Mouse (Mus musculus): Measurements from ENCODE around the gene Olfr1246. TPM values are rescaled to one million over a fixed set of nuclear protein-coding genes. Genes with fewer than 3 reads are reported as not detected.
"Not testable (repeated sequence)": the region's sequence is repeated elsewhere in the genome, so short reads cannot be mapped to it uniquely, and the experiment has no call there.

Olfr1246 gene
- polyA plus RNA-seq (2015; fragmentation: Nextera tagmentation; extraction: Ambion mirVana), result not detected in 2 replicates

DNA sequence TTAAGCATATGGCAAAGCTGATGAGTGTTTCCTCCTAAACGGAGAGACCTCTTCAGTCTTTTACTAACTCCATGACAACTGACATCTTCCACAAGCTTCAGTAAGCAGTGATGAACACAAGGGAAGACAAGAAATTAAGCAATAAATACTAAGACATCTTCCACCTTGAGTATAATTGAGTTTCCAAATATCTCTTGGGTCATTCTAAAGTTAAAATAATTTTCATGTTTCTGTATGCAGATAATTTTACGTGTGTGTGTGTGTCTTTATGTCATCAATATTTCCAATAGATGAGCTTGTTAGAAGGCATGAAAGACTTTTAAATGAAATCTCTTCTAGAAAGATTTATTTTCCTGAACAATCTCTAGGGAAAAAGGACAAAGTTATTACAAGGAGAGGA lies at the start of gene Olfr1246:
Olfr1246 (minus strand) TSS at position 101 of the 400 bp plus-strand sequence.
- H3K9ac ChIP-seq (ENCODE audit: low read length), result no peak within 1 kb of the TSS
- H3K27me3 ChIP-seq (ENCODE audit: control insufficient read depth, insufficient read depth, low read depth, low read length), result no peaks in the 10 kb centered on the region
- no peak for ATAC-seq (ENCODE audit: low read depth)
- no peak within 1 kb of the TSS for H3K4me2 ChIP-seq (ENCODE audit: low read depth, low read length)
- no peak within 1 kb of the TSS for H3K27ac ChIP-seq (ENCODE audit: low read length)
- no peak within 1 kb of the TSS for H3K4me3 ChIP-seq (ENCODE audit: low read length)
- no peaks in the 10 kb centered on the region for H3K9me3 ChIP-seq (ENCODE audit: control insufficient read depth, low read length)
- 62% methylated on average over 2 of the region's 2 CpGs for WGBS
- H3K4me1 ChIP-seq (replicated peaks; ENCODE audit: control insufficient read depth, insufficient read depth, low read length), result no peaks in the 10 kb centered on the region
- H3K36me3 ChIP-seq (ENCODE audit: control insufficient read depth, insufficient read depth, low read length), result no peaks in the 10 kb centered on the region

DNA sequence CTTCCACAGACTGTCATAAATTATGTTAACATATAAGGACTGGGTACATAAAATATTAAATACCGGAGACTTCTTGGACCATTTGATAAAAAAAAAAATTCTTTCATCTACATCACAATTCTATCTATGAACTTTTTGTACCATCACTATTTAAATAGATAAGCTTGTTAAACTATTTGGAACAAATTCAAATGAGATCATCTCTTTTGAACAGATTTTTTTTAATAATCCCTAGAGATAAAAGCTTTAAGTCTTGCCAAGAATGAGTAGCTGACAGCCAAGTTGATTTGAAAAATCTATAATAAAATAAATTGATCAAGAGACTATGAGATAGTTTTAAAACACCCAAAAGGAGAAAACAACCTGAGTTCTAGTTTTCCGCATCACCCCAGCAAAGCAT lies 41.9 kb upstream of the Olfr1246 start, which contains the start of gene Olfr1249:
Olfr1249 (minus strand) TSS at position 101 of the 400 bp plus-strand sequence.
- Histone ChIP-seq H3K27ac (ENCODE audit: low read length) (no peak within 1 kb of the TSS), H3K9ac (ENCODE audit: low read length) (no peak within 1 kb of the TSS), H3K27me3 (ENCODE audit: control insufficient read depth, insufficient read depth, low read depth, low read length) (no peaks in the 10 kb centered on the region), H3K9me3 (ENCODE audit: control insufficient read depth, low read length) (no peaks in the 10 kb centered on the region), H3K4me3 (ENCODE audit: low read length) (no peak within 1 kb of the TSS), H3K4me2 (ENCODE audit: low read depth, low read length) (no peak within 1 kb of the TSS), H3K36me3 (ENCODE audit: control insufficient read depth, insufficient read depth, low read length) (no peaks in the 10 kb centered on the region), H3K4me1 (replicated peaks; ENCODE audit: control insufficient read depth, insufficient read depth, low read length) (no peaks in the 10 kb centered on the region)
- WGBS, result 85% methylated on average over 2 of the region's 2 CpGs
- ATAC-seq (ENCODE audit: low read depth), result no peak

DNA sequence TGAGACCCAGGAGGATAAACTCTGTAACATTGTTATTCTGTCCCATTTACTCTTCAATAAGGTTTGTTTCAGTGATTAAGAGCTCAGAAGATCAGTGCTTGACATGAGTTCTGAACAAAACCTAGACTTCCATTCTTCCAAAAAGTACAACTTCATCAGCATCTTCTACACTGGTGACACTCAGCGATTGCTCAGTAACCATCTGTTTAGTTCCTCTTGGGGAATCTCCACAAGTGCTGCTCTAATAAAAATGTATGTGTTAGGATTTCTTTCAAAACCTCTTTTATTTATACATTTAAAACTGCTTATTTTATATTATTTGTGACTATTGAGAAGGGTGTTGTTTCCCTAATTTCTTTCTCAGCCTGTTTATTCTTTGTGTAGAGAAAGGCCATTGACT lies 25.2 kb upstream of the Olfr1246 start, which contains the start of gene Olfr1248:
Olfr1248 (minus strand) TSS at position 101 of the 400 bp plus-strand sequence.
- not testable (repeated sequence) for H3K4me2 ChIP-seq (ENCODE audit: low read depth, low read length); H3K4me1 ChIP-seq (replicated peaks; ENCODE audit: control insufficient read depth, insufficient read depth, low read length); H3K36me3 ChIP-seq (ENCODE audit: control insufficient read depth, insufficient read depth, low read length); H3K27ac ChIP-seq (ENCODE audit: low read length); H3K9me3 ChIP-seq (ENCODE audit: control insufficient read depth, low read length); ATAC-seq (ENCODE audit: low read depth); H3K9ac ChIP-seq (ENCODE audit: low read length); H3K27me3 ChIP-seq (ENCODE audit: control insufficient read depth, insufficient read depth, low read depth, low read length); H3K4me3 ChIP-seq (ENCODE audit: low read length)
- WGBS, result 95% methylated on average over 1 of the region's 1 CpGs

DNA sequence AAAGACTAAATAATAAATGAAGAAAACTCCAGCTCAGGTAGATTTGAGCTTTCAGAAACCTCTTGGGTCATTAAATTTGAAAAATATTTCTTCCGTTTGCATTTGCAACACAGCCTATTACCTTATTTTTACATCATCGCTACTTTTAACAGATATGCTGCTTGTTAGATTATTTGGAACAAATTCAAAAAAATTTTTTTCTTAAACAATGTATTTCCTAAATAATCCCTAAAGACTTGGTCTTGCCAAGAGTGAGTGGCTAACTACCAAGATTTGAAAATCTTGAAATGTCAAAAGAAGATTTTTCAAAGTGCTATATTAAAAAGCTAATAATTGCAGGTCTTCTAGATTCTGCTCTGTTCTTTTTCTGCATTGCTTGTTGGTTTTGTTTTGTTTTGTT lies 21.1 kb upstream of the Olfr1246 start, which contains the start of gene Olfr1247:
Olfr1247 (minus strand) TSS at position 101 of the 400 bp plus-strand sequence.
- H3K4me1 ChIP-seq (replicated peaks; ENCODE audit: control insufficient read depth, insufficient read depth, low read length), result no peaks in the 10 kb centered on the region
- no peak within 1 kb of the TSS for H3K4me3 ChIP-seq (ENCODE audit: low read length)
- H3K4me2 ChIP-seq (ENCODE audit: low read depth, low read length), result no peak within 1 kb of the TSS
- H3K9ac ChIP-seq (ENCODE audit: low read length), result no peak within 1 kb of the TSS
- ATAC-seq (ENCODE audit: low read depth), result no peak
- no peaks in the 10 kb centered on the region for H3K9me3 ChIP-seq (ENCODE audit: control insufficient read depth, low read length)
- WGBS, result 87% methylated on average over 2 of the region's 2 CpGs
- H3K27me3 ChIP-seq (ENCODE audit: control insufficient read depth, insufficient read depth, low read depth, low read length), result no peaks in the 10 kb centered on the region
- H3K36me3 ChIP-seq (ENCODE audit: control insufficient read depth, insufficient read depth, low read length), result no peaks in the 10 kb centered on the region
- H3K27ac ChIP-seq (ENCODE audit: low read length), result no peak within 1 kb of the TSS

DNA sequence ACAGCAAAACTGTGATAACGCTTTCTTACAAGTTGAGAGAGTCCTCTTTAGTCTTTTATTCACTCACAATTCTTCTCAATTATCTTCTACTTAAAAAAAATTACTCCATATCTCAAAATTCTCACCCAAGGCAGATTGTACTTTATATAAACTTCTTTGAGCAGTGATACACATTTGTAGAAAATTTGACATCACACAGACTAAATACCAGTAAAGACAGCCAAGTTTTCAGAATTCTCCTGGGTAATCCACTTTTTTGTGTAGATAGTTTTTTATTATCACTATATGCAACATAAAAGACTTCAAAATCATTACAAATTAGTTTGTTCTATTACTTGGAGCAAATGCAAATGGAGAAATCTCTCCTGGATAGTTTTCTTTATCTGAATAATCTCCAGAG lies 14.6 kb downstream of the Olfr1246 start, which contains the start of gene Olfr1245:
Olfr1245 (minus strand) TSS at position 101 of the 400 bp plus-strand sequence.
- H3K4me2 ChIP-seq (ENCODE audit: low read depth, low read length), result no peak within 1 kb of the TSS
- H3K27ac ChIP-seq (ENCODE audit: low read length), result no peak within 1 kb of the TSS
- H3K27me3 ChIP-seq (ENCODE audit: control insufficient read depth, insufficient read depth, low read depth, low read length), result no peaks in the 10 kb centered on the region
- H3K36me3 ChIP-seq (ENCODE audit: control insufficient read depth, insufficient read depth, low read length), result no peaks in the 10 kb centered on the region
- WGBS, result 83% methylated on average over 1 of the region's 1 CpGs
- no peaks in the 10 kb centered on the region for H3K4me1 ChIP-seq (replicated peaks; ENCODE audit: control insufficient read depth, insufficient read depth, low read length)
- no peak for ATAC-seq (ENCODE audit: low read depth)
- H3K9me3 ChIP-seq (ENCODE audit: control insufficient read depth, low read length), result no peaks in the 10 kb centered on the region
- no peak within 1 kb of the TSS for H3K4me3 ChIP-seq (ENCODE audit: low read length)
- H3K9ac ChIP-seq (ENCODE audit: low read length), result no peak within 1 kb of the TSS

DNA sequence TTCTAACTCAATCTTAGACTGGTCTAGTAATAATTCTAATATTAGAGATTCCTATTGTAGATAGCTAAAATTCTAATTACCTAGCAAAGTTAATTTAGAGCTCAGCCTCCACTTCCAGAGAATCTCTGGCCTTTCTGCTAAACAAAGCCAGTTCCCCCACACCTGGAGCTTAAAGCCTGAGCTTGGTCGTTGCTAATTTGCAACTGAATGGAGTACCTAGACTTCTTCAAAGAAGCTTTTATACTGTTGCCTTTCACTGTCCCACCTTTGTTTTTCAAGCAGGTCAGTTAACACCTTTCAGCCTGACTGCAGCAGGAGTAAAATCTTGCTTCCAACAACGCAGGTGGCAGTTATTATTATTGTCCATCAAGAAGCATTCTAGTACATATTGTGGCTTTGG lies 30.3 kb downstream of the Olfr1246 start:
- not testable (repeated sequence) for H3K4me2 ChIP-seq (ENCODE audit: low read depth, low read length); H3K4me1 ChIP-seq (replicated peaks; ENCODE audit: control insufficient read depth, insufficient read depth, low read length); H3K4me3 ChIP-seq (ENCODE audit: low read length); H3K36me3 ChIP-seq (ENCODE audit: control insufficient read depth, insufficient read depth, low read length); H3K9me3 ChIP-seq (ENCODE audit: control insufficient read depth, low read length); H3K27me3 ChIP-seq (ENCODE audit: control insufficient read depth, insufficient read depth, low read depth, low read length); ATAC-seq (ENCODE audit: low read depth); H3K9ac ChIP-seq (ENCODE audit: low read length); H3K27ac ChIP-seq (ENCODE audit: low read length)
- 55% methylated on average over 2 of the region's 2 CpGs for WGBS

DNA sequence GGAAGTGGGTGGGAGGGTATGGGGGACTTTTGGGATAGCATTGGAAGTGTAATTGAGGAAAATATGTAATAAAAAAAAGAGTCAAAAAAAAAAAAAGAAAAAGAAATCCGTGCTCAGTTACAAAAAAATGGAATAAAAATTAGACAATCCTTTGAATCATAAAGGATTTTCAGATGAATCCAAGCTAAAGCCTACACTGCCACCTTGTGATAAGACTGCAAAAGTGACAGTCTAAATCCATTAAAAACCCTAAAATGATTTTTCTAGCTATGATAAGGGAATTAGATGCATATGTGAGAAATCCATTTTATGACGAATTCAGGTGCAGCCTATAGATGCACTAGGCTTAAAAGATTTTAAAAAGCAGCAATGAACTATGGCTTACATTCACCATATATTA lies 48.4 kb downstream of the Olfr1246 start:
- no peaks in the 10 kb centered on the region for H3K9me3 ChIP-seq (ENCODE audit: control insufficient read depth, low read length)
- no peak for ATAC-seq (ENCODE audit: low read depth)
- H3K4me2 ChIP-seq (ENCODE audit: low read depth, low read length), result no peak overlapping the region
- no peaks in the 10 kb centered on the region for H3K27me3 ChIP-seq (ENCODE audit: control insufficient read depth, insufficient read depth, low read depth, low read length)
- no peaks in the 10 kb centered on the region for H3K4me1 ChIP-seq (replicated peaks; ENCODE audit: control insufficient read depth, insufficient read depth, low read length)
- WGBS, result 35% methylated on average over 2 of the region's 2 CpGs
- no peak overlapping the region for H3K27ac ChIP-seq (ENCODE audit: low read length)
- H3K9ac ChIP-seq (ENCODE audit: low read length), result no peak overlapping the region
- no peak overlapping the region for H3K4me3 ChIP-seq (ENCODE audit: low read length)
- no peaks in the 10 kb centered on the region for H3K36me3 ChIP-seq (ENCODE audit: control insufficient read depth, insufficient read depth, low read length)

DNA sequence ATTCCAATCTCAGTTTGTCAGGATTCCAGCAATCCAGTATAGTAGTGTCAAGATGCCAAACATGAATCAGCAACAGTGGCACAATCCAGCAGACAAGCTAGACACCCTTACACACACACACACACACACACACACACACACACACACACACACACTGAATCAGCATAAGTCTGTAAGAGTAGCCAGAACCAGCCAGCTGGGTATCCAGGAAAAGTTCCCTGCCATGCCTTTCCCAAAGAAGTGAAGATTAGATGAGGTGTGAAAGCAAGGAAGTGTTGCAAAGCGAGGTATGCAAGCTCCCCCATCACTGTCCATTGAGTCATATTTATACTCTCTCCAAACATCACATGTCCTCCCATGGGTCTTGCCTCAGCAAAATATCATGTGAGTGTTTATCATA lies 53.0 kb downstream of the Olfr1246 start:
- Histone ChIP-seq H3K9ac (ENCODE audit: low read length) (no peak overlapping the region), H3K4me1 (replicated peaks; ENCODE audit: control insufficient read depth, insufficient read depth, low read length) (no peaks in the 10 kb centered on the region), H3K4me3 (ENCODE audit: low read length) (no peak overlapping the region), H3K9me3 (ENCODE audit: control insufficient read depth, low read length) (no peaks in the 10 kb centered on the region), H3K27me3 (ENCODE audit: control insufficient read depth, insufficient read depth, low read depth, low read length) (no peaks in the 10 kb centered on the region), H3K36me3 (ENCODE audit: control insufficient read depth, insufficient read depth, low read length) (no peaks in the 10 kb centered on the region), H3K4me2 (ENCODE audit: low read depth, low read length) (no peak overlapping the region), H3K27ac (ENCODE audit: low read length) (no peak overlapping the region)
- no peak for ATAC-seq (ENCODE audit: low read depth)
- 55% methylated on average over 1 of the region's 1 CpGs for WGBS

Measured in lung, embryonic 16.5 days (tissue).